Mouse (Mus musculus): Measurements from ENCODE around the gene Vrk2. TPM values are rescaled to one million over a fixed set of nuclear protein-coding genes. Genes with fewer than 3 reads are reported as not detected.

Vrk2 gene
- polyA plus RNA-seq, 1 experiment from 2014 or later: 17.1 TPM

DNA sequence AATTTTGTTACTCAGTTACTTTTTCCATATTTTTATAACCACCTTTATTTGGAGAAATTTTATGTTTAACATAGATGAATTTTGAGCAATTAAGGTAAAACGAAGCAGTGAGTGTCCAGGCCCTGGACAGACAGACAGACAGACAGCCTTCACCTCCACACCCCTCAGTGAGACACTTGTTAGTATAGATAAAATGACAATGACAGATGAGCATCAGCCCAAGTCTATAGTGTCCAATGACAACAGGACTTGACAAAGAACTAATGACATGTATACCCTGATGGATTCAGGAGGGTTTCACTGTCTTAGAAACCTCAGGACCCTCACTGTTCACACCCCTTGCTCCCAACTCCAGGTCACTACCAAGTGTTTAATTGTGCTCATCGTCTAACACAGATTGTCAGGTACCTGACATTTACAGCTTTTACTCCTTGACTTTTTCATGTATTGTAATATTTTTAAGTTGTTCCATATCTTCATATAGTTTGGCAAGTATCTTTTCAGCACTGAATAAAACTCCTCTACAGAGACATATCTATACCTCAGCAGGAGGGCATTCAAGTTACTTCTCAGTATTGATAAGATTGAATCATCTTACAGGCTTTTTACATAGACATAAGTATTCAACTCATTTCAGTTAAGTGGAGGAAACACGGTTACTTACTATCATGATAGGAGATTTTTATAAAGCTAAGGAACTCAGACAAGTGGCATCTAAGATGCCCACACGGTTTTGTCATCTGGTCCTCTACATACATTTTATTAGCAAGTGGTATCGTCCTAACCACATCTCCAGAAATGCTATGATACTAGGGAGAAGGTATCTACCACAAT, 60.6 kb downstream of the Vrk2 start:
- WGBS: 87% methylated on average over 5 of the region's 5 CpGs
- H3K27ac ChIP-seq (replicated peaks): no peak overlapping the region
- H3K36me3 ChIP-seq: no peaks in the 10 kb centered on the region
- H3K27me3 ChIP-seq: no peaks in the 10 kb centered on the region
- H3K9me3 ChIP-seq: no peaks in the 10 kb centered on the region
- H3K4me2 ChIP-seq (replicated peaks): no peak overlapping the region
- ATAC-seq (ENCODE audit: low FRiP score, low read depth): no peak
- H3K4me1 ChIP-seq: no peaks in the 10 kb centered on the region
- no peak overlapping the region for H3K4me3 ChIP-seq
- H3K9ac ChIP-seq (replicated peaks): no peak overlapping the region

DNA sequence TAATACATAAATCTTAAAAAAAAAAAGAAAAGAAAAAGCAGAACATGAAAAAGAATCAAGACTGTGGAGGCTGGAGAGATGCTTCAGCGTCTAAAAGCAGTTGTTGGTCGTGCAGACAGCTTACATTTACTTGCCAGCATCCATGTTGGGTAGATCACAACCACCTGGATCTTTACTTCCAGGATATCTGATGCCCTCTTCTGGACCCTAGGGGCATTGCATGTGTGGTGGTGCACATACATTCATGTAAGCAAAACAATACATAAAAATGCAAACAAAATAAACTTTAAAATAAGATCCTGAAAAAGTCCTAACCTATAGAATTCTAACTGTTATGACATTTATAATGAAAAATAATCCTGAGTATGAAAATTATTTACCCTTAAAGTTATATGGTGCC, 66.9 kb downstream of the Vrk2 start:
- 94% methylated on average over 2 of the region's 2 CpGs for WGBS
- Histone ChIP-seq H3K9ac (replicated peaks) (no peak overlapping the region), H3K4me3 (no peak overlapping the region), H3K27ac (replicated peaks) (no peak overlapping the region), H3K27me3 (no peaks in the 10 kb centered on the region), H3K36me3 (no peaks in the 10 kb centered on the region), H3K9me3 (no peaks in the 10 kb centered on the region), H3K4me2 (replicated peaks) (no peak overlapping the region), H3K4me1 (no peaks in the 10 kb centered on the region)
- no peak for ATAC-seq (ENCODE audit: low FRiP score, low read depth)

DNA sequence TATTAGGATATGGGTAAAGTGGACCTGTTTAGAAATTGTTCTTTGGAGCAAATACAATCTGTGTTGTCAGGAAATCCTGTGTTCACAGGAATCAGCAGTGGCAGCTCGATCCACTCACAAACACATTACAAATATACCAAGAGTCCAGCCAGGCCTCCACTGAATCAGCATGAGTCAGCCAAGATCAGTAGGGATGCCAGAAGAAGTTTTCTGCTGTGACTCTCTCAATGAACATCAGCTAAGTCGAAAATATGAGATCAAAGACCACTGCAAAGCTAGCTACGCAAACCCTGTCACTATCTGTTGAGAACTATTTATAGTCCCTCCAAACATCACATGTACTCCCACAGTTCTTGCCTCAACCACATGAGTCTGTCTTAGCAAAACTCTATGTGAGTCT, 74.8 kb downstream of the Vrk2 start:
- Histone ChIP-seq H3K9me3 (no peaks in the 10 kb centered on the region), H3K36me3 (no peaks in the 10 kb centered on the region), H3K4me2 (replicated peaks) (no peak overlapping the region), H3K9ac (replicated peaks) (no peak overlapping the region), H3K27me3 (no peaks in the 10 kb centered on the region), H3K4me3 (no peak overlapping the region), H3K4me1 (no peaks in the 10 kb centered on the region), H3K27ac (replicated peaks) (no peak overlapping the region)
- ATAC-seq (ENCODE audit: low FRiP score, low read depth): no peak
- 88% methylated on average over 3 of the region's 3 CpGs for WGBS

DNA sequence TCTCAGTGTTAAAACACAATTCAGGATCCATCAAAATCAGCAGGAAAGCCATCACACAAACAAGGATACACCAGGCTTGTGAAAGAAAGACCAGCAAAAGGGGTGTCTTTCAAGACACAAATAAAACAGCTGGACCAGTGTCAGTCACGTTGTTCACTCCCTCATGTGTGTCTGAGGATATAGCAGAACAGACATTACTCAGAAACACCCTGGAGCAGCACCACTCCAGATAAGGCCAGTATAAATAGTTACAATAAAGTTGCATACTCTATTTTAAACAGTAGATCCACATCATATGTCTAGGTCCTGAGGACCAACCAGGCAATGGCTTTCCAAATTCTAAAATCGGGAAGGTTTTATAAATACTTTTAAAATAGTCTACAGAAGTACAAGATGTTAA, 77.7 kb downstream of the Vrk2 start:
- Histone ChIP-seq H3K4me1 (no peaks in the 10 kb centered on the region), H3K4me2 (replicated peaks) (no peak overlapping the region), H3K4me3 (no peak overlapping the region), H3K27ac (replicated peaks) (no peak overlapping the region), H3K9me3 (no peaks in the 10 kb centered on the region), H3K36me3 (no peaks in the 10 kb centered on the region), H3K9ac (replicated peaks) (no peak overlapping the region), H3K27me3 (no peaks in the 10 kb centered on the region)
- no peak for ATAC-seq (ENCODE audit: low FRiP score, low read depth)
- 71% methylated on average over 2 of the region's 2 CpGs for WGBS

DNA sequence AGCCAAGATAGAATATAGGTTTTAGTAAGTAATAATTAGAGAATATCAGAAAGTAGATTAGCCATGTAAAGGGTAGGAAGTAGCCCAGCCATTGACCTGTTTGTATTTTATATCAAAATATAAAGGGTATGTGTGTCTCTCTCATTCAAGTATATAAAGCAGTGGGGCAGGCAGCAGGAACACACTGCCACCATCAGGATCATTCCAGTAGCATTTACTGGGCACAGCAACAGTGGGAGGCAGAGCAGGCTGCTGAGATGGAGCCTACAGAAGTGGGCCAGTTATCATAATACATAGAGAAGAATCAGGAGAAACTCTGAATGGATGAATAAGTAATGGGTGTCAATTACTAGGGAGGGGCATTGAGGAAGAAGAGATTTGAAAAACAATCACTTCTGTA, 80.1 kb downstream of the Vrk2 start:
- ATAC-seq (ENCODE audit: low FRiP score, low read depth): 0 out of 2 replicates have a peak, but pooled peaks have one; percentile 47
- H3K27ac ChIP-seq (replicated peaks): no peak overlapping the region
- no peak overlapping the region for H3K4me3 ChIP-seq
- no peaks in the 10 kb centered on the region for H3K9me3 ChIP-seq
- H3K4me1 ChIP-seq: no peaks in the 10 kb centered on the region
- 0 out of 2 replicates have a peak, but pooled peaks cover 4% of the 10 kb centered on the region for H3K36me3 ChIP-seq
- H3K27me3 ChIP-seq: no peaks in the 10 kb centered on the region
- no peak overlapping the region for H3K9ac ChIP-seq (replicated peaks)
- no peak overlapping the region for H3K4me2 ChIP-seq (replicated peaks)

DNA sequence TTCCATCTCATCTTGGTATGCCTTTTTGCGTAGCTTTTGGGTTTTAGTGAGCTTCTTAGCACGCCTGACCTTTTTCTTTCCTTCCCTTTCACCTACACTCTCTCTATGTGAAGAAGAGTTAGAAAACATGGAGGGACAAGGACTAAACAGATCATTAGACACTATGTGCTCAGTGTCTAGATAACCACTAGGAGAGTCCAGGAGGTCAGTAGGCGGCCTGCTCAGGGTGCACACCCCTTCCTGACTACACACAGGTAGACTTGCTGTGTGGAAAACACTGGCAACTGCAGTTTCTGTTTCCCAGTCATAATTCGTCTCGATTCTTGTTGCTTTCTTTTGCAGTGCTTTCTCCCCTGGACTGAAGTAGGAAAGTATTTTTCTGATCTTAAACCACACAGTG, 97.8 kb downstream of the Vrk2 start:
- H3K36me3 ChIP-seq: no peaks in the 10 kb centered on the region
- WGBS: 91% methylated on average over 5 of the region's 5 CpGs

DNA sequence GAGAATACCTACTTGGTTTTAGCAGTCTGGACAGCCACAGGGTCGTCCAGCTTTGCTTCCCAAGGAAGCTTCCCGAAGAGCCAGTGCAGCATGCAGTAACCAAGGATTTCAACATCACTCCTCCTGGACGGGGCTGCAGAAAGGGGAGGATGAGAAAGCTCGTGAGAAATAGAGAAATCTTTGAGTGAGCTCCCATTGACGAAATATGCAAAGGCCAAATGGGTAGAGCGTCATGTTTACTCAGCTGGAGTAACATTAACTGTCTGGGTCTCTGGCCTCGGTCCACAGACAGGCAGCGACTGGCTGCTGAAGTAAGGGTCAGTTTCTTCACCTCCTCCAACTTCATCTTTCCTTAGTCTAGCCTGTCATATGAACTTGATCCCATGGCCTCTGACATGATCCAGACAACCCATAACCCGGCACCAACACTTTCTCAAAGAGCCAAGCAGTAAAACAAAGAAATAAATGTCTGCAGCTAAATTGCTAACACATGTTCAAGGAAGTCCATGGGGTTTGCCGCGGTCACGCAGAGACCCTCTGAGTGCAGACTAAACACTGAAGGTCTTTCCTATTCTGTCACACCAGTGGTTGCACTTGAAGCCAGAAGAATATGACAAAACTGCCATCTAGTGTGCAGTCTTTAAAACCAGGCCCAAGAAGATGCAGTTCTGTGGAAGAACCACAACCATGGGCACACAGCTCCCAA, 103.9 kb downstream of the Vrk2 start:
- ATAC-seq (ENCODE audit: low FRiP score, low read depth): peak; percentile 44; the same call in 1 of the 2 replicates

More for the DNA sequence above, 97.8 kb downstream of the Vrk2 start:
- Histone ChIP-seq H3K9ac (replicated peaks) (no peak overlapping the region), H3K9me3 (no peaks in the 10 kb centered on the region), H3K4me1 (no peaks in the 10 kb centered on the region), H3K4me3 (no peak overlapping the region), H3K4me2 (replicated peaks) (no peak overlapping the region), H3K27ac (replicated peaks) (no peak overlapping the region), H3K27me3 (no peaks in the 10 kb centered on the region)
- no peak for ATAC-seq (ENCODE audit: low FRiP score, low read depth)

DNA sequence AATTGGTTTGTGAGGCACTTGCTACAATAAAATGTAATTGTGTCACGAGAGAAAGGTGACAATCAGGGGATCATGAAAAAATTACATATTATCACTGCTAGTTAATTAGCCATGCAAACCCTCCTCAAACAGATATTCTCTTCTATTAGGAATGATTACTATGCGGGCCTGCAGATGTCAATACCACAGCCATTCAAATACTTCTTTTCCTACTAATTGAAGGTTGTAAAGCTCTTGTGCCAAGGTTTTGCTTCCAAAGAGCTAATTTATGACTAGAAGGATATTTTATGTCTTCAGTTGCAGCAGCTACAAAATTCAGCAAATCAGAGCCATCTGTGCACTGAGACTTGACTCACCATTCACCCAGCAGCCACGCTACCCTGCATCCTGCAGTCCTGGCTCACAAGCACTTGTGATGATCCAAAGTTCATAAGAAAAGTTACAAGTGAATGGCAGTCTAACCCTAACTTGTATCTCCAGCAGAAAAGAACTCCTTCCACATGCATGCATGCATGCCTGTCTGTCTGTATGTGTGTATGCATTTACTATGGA, 112.0 kb downstream of the Vrk2 start:
- no peak for ATAC-seq (ENCODE audit: low FRiP score, low read depth)
- Histone ChIP-seq H3K4me2 (replicated peaks) (no peak overlapping the region), H3K4me3 (no peak overlapping the region), H3K4me1 (no peaks in the 10 kb centered on the region), H3K27ac (replicated peaks) (no peak overlapping the region), H3K9ac (replicated peaks) (no peak overlapping the region), H3K36me3 (no peaks in the 10 kb centered on the region), H3K27me3 (no peaks in the 10 kb centered on the region), H3K9me3 (no peaks in the 10 kb centered on the region)
- WGBS: 87% methylated on average over 3 of the region's 3 CpGs

More for the DNA sequence above, 103.9 kb downstream of the Vrk2 start:
- Histone ChIP-seq H3K27ac (replicated peaks) (no peak overlapping the region), H3K4me3 (no peak overlapping the region), H3K4me2 (replicated peaks) (no peak overlapping the region), H3K9ac (replicated peaks) (no peak overlapping the region), H3K4me1 (no peaks in the 10 kb centered on the region), H3K36me3 (no peaks in the 10 kb centered on the region), H3K9me3 (no peaks in the 10 kb centered on the region), H3K27me3 (no peaks in the 10 kb centered on the region)
- WGBS: 65% methylated on average over 12 of the region's 12 CpGs

DNA sequence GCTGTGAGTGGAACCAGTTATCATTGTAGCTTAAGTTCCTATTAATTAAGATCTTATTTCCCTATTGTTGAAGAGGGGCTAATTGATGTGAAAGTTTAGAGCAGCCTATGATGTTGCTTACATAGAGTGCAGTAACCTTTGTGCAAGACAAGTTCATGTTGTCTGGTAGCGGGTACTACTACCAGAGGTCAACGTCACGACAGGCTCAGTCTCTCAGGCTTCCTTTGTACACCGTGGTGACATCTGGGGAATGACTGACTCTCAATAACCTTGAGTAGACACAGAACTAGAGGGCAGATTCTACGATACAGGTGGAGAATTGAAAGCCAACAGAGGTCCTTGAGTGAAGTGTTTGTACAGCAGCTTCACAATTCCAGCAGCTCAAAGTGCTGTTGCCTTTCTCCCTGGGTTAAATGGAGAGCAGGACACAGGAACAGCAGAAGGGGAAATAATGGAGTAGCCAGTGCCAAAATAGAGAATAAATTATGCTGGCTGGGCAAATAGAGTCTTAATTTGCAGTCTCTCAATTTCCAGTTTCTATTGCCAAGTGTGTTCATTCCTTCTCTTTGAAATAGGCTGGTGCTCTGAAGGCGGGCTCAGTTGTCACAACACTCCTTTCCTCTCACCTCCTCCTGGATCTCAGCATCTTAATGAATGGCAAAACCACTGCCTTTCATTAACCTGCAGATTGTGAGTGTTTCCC, 116.6 kb downstream of the Vrk2 start:
- no peak overlapping the region for H3K4me3 ChIP-seq
- no peak overlapping the region for H3K4me2 ChIP-seq (replicated peaks)
- H3K9me3 ChIP-seq: no peaks in the 10 kb centered on the region
- H3K36me3 ChIP-seq: peaks cover under 1% of the 10 kb centered on the region
- 80% methylated on average over 6 of the region's 6 CpGs for WGBS
- H3K27me3 ChIP-seq: no peaks in the 10 kb centered on the region
- H3K4me1 ChIP-seq: no peaks in the 10 kb centered on the region
- no peak for ATAC-seq (ENCODE audit: low FRiP score, low read depth)
- H3K27ac ChIP-seq (replicated peaks): no peak overlapping the region
- H3K9ac ChIP-seq (replicated peaks): no peak overlapping the region

DNA sequence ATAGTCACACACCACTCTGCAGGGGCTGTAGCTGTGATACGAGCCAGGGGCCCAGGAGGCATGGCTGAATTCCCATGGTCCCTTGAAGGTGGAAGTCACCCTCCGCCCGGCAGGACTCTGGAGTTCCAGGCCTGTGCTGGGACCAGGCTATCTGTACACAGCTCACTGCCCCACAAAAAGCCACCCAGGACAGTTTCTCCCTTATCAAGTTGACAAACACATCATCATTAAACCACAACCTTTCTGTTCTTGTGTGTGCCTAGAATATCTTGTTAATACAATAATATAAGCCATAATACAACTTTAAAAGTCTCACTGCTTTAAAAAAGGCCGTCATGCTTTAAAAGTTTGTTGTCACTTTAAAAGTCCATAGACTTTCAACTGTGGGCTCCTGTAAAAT, 139.7 kb downstream of the Vrk2 start:
- no peaks in the 10 kb centered on the region for H3K9me3 ChIP-seq
- H3K4me2 ChIP-seq (replicated peaks): no peak overlapping the region
- no peaks in the 10 kb centered on the region for H3K36me3 ChIP-seq
- H3K27ac ChIP-seq (replicated peaks): no peak overlapping the region
- WGBS: 93% methylated on average over 4 of the region's 4 CpGs
- H3K4me3 ChIP-seq: no peak overlapping the region
- no peak for ATAC-seq (ENCODE audit: low FRiP score, low read depth)
- H3K4me1 ChIP-seq: no peaks in the 10 kb centered on the region
- H3K27me3 ChIP-seq: no peaks in the 10 kb centered on the region
- H3K9ac ChIP-seq (replicated peaks): no peak overlapping the region

DNA sequence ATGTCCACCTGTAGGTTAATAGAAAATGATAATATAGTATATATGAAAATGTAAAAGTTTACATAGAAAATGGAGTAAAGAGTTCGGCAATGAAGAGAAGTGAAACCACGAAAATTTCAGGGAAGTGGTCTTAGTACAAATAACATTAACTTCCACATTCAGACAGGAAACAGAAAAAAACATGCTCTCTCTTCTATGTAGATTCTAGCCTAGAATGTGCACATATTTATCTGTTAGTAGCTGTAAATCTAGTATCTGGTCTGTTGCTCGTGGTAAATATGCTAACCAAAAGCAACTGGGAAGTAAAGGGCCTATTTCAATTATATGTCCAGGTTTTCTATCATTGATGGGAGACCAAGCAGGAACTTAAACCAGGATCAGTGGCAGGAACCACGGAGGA, 141.1 kb downstream of the Vrk2 start:
- 92% methylated on average over 4 of the region's 4 CpGs for WGBS
- Histone ChIP-seq H3K4me2 (replicated peaks) (no peak overlapping the region), H3K9ac (replicated peaks) (no peak overlapping the region), H3K4me3 (no peak overlapping the region), H3K9me3 (no peaks in the 10 kb centered on the region), H3K27ac (replicated peaks) (no peak overlapping the region), H3K36me3 (no peaks in the 10 kb centered on the region), H3K27me3 (no peaks in the 10 kb centered on the region), H3K4me1 (no peaks in the 10 kb centered on the region)
- no peak for ATAC-seq (ENCODE audit: low FRiP score, low read depth)

DNA sequence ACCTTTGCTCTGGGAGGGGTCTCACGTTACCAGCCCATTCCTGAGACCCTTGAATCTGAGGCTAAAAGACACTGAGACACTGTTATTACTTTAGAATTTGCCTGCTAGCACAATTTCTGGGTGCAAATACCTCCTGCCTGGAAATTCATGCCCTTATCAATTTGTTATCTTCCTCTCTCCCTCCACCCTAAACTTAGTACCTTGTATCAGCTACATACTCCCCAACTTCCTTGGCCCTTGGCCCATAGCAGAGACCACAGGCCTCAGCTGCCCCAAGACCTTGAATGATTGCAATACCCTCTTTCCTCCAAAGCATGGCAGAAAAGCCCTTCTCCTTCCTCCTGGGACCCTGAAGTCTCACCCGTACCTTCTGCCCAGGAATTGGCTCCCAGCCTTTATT, 142.6 kb downstream of the Vrk2 start:
- Histone ChIP-seq H3K4me3 (no peak overlapping the region), H3K4me2 (replicated peaks) (no peak overlapping the region), H3K9ac (replicated peaks) (no peak overlapping the region), H3K36me3 (0 out of 2 replicates have a peak, but pooled peaks cover 5% of the 10 kb centered on the region), H3K4me1 (no peaks in the 10 kb centered on the region), H3K9me3 (no peaks in the 10 kb centered on the region), H3K27me3 (no peaks in the 10 kb centered on the region), H3K27ac (replicated peaks) (no peak overlapping the region)
- 92% methylated on average over 2 of the region's 2 CpGs for WGBS
- no peak for ATAC-seq (ENCODE audit: low FRiP score, low read depth)

Data from midbrain, embryonic 12.5 days (tissue).